Mouse (Mus musculus): ENCODE results near the gene Mageb3.

DNA sequence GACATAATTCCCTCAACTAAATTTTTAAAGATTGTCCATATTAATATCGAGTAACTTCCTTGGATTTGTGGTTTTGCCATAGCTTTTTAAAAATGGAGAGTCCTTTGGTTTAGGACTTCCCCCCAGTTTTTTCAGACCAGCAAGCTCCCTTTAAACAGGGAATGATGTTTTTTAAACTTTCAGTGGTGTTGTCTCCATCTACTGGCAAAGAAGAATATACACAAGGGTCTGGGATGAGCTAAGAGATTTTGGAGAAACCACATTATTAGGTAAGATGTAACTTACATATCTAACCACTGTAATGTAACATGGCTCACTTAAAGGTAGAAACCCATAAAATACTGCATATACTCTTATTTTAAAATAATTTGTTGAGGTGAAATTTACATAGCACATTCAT is 39.8 kb upstream of the Mageb3 start:
- TF ChIP-seq GATA1 (IDR thresholded peaks at IDR 0.05; ENCODE audit: borderline replicate concordance, low read length) (no peak), FLI1 (IDR thresholded peaks at IDR 0.05; ENCODE audit: low read length) (no peak)
